Mouse (Mus musculus) brain, embryonic 14.5 days (tissue): ENCODE results near the gene Gja6.

Experiments used
- CTCF ChIP-seq: fragments of 200-500 bp; IDR thresholded peaks from 2 replicates; pipeline ENCODE4 v1.5.1; 2012; ENCODE audit warnings: inconsistent platforms, mild to moderate bottlenecking, moderate library complexity, borderline replicate concordance; ENCODE audit not compliant: insufficient read depth, insufficient read length; ENCODE audit errors: extremely low read depth
- POLR2A ChIP-seq: fragments of 200-500 bp; IDR thresholded peaks from 2 replicates; pipeline ENCODE4 v1.6.1; 2012; ENCODE audit warnings: mild to moderate bottlenecking, inconsistent platforms, borderline replicate concordance; ENCODE audit not compliant: poor library complexity, insufficient read depth, insufficient read length, severe bottlenecking; ENCODE audit errors: extremely low read depth

GRCm38 (mm10) chrX:160906477-160906876 is 375 bp downstream of the Gja6 start:
- TF ChIP-seq CTCF, result no peak
- TF ChIP-seq POLR2A, result no peak
